Mouse (Mus musculus): ENCODE measurements around the gene Ltbp1.
A peak's percentile ranks its signal among the peaks of the same experiment; 100 is the strongest.

The Ltbp1 gene

GRCm38 (mm10) chr17:75005281-75005684 lies at the start of gene Ltbp1:
Ltbp1 (plus strand) TSS chr17:75005568.
- DNase-seq (ENCODE audit: low spot score in 2 of 2), result peak in 1 of 2 experiments; percentile 3

GRCm38 (mm10) chr17:74959481-74960245 lies 45.7 kb upstream of the Ltbp1 start:
- DNase-seq (ENCODE audit: low spot score in 2 of 2), result no peak

DNA sequence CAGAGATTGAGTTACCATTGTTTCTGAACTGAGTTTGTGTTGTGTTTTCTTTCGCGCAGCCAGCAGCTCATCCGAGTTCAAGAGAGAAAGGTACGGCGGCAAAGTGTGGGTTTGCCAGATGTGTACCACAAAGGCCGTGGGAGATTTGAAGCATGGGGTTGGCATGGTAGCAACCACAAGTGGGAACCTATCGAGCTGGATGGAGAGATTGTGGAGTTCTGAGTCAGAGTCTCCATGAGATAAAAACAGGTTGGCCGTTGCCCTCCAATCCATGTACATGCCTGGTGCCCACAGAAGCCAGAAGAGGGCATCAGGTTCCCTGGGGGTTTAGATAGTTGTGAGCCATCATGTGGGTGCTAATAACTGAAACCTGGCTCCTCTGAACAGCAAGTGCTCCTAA lies 42.1 kb upstream of the Ltbp1 start:
- DNase-seq (ENCODE audit: low spot score in 2 of 2), result no peak

GRCm38 (mm10) chr17:74963861-74964260 lies 41.5 kb upstream of the Ltbp1 start:
- DNase-seq (ENCODE audit: low spot score in 2 of 2), result no peak

DNA sequence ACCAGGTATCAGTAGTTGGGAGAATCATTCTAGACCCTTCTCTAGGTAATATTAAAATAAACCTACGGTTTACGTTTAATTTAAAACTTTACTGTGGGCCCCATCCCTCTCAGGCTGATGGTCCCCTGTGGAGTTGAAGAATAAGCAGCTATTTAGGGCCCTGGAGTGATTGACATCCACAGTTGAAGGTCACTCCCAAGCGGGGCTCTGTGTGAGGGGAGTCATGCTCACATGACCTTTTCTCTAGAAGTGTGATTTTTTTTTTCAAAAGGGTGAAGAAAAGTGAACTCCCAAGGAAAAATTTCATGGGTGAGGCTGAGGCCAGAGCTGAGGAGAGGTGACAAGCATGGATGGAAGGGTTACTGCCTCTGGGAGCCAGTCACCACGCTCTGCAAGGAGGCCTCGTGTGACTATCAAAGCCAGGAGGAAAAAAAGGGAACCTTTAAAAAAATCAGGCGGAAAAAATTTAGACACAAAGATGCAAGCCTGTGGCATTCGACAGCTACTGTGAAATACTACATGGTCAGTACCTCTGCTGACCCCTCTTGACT lies 38.0 kb upstream of the Ltbp1 start:
- DNase-seq (ENCODE audit: low spot score in 2 of 2), result no peak

DNA sequence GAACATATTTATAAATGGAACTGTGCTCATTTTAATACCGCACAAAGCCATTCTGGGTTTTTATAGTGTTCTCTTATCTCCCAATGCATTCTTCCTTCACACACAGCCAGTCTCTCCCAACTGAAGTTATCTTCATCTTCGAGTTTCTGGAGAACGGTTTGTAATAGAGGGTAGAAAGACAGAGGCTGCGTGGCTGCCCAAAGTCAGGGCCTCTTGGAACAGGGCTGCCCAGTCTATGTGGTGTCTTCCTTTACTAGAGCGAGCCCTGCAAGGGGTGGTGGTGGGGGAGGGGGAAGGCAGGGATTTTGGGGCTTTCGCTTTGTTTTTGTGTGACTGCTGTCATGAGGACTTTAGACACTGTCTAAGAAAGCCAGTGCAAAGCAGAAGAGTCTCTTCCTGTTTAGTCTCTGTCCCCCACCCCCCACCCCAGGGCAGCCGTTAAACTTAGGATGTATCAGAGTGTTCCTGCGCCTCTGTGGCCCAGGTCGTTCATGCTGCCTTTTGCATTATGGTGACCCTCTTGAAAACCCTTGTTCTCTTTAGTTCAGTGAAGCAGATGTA lies 37.1 kb upstream of the Ltbp1 start:
- DNase-seq (ENCODE audit: low spot score in 2 of 2), result no peak

- DNase-seq (ENCODE audit: low spot score in 2 of 2), result no peak
Observed at GRCm38 (mm10) chr17:74968738-74969271, 36.6 kb upstream of the Ltbp1 start.

DNA sequence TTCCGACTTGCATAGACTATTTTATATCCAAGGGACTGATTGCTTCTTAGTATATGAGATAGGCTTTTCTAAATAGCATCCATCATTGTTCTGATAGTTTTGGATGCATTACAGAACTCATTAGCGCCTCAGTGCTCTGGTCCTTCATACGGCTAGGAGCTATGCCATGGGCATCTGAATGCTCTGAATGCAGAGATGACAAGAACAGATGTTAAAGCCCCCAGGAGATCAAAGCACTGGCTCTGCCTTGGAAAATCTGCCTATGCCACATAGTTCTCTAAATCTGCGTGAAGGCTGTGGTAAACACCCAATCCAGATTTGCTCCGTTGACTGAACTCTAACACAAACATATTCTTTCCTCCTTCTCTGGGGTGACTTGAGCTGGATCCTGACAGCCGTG lies 30.2 kb upstream of the Ltbp1 start:
- no peak for DNase-seq (ENCODE audit: low spot score in 2 of 2)

- no peak for DNase-seq (ENCODE audit: low spot score in 2 of 2)
Observed at GRCm38 (mm10) chr17:74976167-74976985, 29.0 kb upstream of the Ltbp1 start.

- no peak for DNase-seq (ENCODE audit: low spot score in 2 of 2)
Observed at GRCm38 (mm10) chr17:74979767-74980166, 25.6 kb upstream of the Ltbp1 start.

GRCm38 (mm10) chr17:74981703-74982102 lies 23.7 kb upstream of the Ltbp1 start:
- DNase-seq (ENCODE audit: low spot score in 2 of 2), result no peak

- no peak for DNase-seq (ENCODE audit: low spot score in 2 of 2)
Observed at GRCm38 (mm10) chr17:74982880-74983279, 22.5 kb upstream of the Ltbp1 start.

DNA sequence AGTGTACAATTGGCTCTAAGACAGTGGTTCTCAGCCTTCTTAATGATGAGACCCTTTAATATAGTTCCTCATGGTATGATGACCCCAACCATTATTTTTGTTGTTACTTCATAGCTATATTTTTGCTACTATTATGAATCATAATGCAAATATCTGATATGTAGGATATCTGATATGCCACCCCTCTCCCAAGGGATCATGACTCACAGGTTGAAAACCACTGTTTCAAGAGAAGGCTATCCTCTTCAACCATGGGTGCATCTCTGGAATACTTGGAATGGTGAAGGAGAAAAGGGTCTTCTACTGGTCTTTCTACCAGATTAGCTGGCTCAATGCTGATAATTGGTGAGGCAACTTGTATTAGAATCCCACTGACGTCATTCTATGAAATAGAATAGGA lies 21.3 kb upstream of the Ltbp1 start:
- DNase-seq (ENCODE audit: low spot score in 2 of 2), result no peak

DNA sequence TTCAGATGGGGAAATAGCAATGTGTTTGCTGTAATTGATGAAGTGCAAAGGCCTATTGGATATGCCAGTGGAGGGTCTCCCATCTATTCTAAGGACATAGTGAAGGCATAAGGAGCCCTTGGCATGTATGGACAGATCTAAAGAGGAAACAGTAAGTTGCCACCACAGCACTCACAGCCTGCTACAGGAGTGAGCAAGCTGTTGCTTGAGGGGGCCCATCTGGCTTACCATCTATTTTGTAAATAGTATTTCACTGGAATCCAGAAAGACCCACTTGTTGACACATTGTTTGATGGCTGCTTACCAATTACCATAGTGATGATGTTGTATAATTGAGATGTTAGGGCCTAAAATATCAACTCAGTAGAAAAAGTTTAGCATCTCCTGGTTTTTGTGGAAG lies 20.7 kb upstream of the Ltbp1 start:
- no peak for DNase-seq (ENCODE audit: low spot score in 2 of 2)

DNA sequence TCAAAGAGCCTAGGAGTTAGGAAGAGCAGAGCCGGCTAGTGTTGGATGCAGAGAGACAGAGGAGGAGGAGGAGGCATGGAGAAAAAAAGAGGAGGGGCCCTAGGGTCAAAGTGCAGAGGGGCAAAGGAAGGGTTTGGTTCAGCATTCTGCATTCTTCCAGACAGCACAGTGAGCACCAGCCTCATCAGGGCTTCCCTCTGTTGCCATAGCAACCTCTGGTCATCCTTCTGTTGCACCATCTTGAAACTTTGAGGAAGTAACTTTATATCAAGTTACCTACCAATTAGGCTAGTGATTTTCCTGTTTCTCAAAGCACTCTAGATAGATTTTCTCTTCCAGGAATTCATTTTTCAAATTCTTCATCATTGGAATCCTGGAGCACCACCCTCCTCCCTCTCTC lies 18.3 kb upstream of the Ltbp1 start:
- DNase-seq (ENCODE audit: low spot score in 2 of 2), result no peak

GRCm38 (mm10) chr17:74989691-74990090 lies 15.7 kb upstream of the Ltbp1 start:
- DNase-seq (ENCODE audit: low spot score in 2 of 2), result no peak

GRCm38 (mm10) chr17:74990561-74990960 lies 14.8 kb upstream of the Ltbp1 start:
- no peak for DNase-seq (ENCODE audit: low spot score in 2 of 2)

DNA sequence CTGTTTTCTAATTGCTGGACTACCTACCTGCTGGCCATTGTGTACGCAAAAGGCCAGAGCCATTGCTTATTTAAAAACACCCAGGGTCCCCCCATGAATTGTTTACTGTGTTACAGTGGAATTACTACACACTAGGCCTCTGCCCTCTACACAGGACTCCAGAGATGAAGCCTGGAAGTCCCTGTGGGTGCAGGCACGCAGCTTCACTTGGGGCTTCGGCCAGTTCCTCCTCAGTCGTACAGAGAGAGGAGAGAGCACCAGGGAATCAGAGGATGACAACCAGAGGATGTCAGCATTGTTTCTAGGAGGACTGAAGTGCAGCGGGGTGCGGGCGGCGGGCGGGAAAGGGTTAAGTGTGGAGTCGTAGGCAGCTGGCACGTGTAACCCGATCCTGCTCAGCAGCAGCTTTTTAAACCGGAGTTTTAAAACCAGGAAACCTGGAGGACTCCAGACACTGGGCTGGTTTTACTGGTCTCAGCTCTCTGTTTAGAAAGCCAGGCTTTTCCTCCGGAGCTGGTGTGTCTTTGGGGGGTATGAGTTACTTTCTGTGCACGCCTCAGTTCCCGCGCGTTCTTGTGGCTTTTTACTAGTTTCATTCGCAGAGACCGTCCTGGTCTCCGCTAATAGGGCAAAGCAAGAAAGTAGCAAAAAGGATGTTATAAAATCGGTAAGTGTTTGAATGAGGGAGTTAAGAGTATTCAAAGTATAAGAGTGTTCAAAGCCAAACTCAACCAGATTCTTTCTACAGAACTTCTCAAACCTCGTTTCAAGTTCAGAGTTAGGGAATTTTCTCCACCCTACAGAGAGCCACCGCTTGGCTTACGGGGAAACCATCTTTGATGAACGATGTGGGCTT lies 11.4 kb upstream of the Ltbp1 start:
- DNase-seq (ENCODE audit: low spot score in 2 of 2), result no peak

DNA sequence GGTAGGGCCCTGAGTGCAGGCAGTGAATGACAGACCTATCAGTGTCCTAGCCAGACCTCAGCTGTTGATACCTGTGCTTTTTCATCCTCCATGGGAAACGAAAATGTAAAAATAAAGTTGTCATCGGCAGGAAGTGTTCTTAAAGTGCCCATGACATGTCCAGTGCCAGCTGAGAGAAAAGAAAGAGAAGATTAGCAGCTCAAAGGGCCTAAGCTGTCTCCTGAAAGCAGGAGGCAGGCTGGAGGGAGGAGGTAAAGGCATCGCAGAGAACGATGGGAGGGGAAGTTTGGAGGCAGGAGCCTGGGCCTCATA lies 10.8 kb upstream of the Ltbp1 start:
- DNase-seq (ENCODE audit: low spot score in 2 of 2), result no peak

GRCm38 (mm10) chr17:74995266-74995665 lies 10.1 kb upstream of the Ltbp1 start:
- no peak for DNase-seq (ENCODE audit: low spot score in 2 of 2)

GRCm38 (mm10) chr17:75000066-75000465 lies 5.3 kb upstream of the Ltbp1 start:
- no peak for DNase-seq (ENCODE audit: low spot score in 2 of 2)

Data from natural killer cell, adult 2 months (primary cell).